Mouse (Mus musculus) hindlimb bud, embryonic 11.5 days (tissue): ENCODE measurements around the gene C1qtnf2.

ENCODE experiments used
- DNase-seq: peaks from one replicate; pipeline ENCODE4 v3.0.0-alpha.2; 2012; ENCODE audit warnings: low read depth, low spot score; ENCODE audit errors: extremely low spot score

C1qtnf2 gene

DNA sequence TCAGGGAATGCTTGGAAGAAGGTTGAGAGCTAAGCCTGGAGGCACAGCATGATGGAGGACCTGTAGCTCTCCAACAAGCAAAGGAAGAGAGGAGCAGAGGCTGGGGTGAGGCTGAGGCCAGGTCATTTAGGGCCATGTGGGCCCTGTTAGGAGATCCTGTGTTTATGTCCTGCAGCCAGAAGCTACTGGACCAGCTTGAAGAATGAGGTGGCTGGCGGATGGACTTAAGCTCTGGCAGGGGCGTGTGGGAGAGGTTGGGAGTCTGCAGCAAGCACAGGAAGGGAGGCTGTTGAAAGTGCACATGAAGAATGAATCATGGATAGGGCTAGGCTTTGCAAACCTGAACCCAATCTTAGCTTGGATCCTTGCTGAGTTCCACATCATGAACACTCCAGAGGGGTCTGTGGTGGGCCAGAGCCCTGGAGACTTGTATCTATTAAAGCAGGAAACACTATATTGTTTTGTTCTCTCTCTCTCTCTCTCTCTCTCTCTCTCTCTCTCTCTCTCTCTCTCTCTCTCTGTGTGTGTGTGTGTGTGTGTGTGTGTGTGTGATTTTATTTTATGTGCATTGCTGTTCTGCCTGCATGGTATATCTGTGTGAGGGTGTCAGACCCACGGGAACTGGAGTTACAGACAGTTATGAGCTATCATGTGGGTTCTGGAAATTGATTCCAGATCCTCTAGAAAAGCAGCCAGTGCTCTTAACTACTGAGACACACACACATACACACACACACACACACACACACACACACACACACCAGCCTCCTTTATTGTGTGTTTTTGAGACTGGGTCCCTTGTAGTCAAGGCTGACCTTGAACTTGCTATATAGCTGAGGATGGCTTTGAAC, 7.8 kb downstream of the C1qtnf2 start:
- DNase-seq = no peak

DNA sequence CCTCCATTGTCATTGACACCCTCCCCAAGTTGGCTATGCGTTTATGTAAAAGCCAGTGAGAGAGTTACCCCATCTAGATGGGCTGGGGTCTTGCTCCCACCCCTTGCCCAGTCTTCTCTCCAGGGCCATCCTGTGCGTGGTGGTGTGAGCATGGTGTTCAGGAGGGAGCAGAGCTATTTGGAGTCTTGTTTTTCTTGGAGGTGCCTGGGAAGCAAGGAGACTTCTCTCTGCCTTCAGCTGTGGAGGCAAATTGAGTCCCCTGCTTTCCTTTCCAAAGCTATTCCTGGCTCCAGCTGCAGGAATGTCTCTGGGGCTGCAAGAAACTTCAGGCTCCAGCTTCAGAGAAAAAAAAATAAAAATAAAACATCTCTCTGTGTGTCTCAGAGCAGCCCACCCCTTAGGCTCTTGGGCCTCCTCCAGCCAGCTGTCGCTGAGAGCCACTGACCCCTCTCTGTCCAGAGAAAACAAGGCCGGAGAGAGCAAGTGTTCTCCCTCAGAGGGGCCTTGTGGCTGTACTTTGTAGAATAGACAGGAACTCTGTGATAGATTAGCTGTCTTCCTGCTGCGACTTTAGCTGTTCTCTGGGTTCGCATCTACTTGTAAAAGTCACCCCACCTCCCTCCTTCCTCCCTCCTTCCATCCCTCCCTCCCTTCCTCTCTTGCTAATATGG, 9.2 kb downstream of the C1qtnf2 start:
- DNase-seq = no peak

DNA sequence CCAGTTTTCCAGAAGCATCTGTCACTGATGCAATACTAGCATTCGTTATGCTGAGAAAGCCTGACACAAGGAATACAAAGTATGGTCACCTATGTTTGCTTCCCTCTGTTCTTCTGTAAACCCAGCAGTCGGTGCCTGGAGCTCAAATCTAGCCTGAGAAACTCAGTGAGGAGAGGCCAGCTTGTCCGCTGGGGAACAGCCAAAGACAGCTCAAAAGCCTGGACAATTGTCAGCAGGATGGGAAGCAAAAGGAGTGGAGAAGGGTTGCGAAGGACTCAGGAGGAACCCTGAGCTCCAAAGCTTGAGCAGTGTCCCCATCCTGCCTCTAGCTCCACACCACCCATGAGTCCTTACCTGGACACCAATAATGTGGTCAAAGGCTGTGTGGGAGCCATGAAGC, 10.0 kb downstream of the C1qtnf2 start:
- DNase-seq = no peak

DNA sequence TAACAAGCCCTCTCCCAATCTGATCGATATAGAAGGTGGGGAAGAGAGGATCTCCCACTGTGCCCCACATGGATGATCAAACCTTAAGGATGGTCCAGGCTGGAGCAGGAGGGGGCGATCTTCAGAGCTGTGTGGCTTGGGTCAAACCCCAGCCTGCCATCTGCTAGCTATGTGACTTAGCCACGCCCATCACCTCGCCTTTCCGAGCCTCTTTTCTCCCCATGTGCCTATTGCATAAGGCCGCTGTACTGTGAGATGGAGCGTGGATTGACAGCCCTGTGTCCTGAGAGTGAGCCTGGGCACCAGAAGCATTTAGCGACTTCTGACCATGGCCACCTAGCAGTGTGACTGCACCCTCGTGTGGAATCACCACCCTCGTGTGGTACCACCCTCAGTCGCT, 10.6 kb downstream of the C1qtnf2 start:
- no peak for DNase-seq

DNA sequence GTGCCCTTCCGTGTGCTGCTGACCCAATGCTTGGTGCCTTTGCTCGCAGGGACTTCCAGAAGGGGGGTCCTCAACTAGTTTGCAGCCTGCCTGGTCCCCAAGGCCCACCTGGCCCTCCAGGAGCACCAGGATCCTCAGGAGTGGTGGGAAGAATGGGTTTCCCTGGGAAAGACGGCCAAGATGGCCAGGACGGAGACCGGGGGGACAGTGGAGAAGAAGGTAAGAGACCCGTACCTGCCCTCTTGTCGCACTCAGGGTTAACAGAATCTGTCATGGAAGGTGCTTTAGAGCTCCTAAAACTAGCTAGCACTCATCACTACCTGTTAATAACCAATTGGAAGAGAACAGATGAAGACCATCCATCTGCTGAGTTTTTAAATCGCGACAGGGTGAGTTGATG, 11.8 kb downstream of the C1qtnf2 start:
- DNase-seq = no peak

DNA sequence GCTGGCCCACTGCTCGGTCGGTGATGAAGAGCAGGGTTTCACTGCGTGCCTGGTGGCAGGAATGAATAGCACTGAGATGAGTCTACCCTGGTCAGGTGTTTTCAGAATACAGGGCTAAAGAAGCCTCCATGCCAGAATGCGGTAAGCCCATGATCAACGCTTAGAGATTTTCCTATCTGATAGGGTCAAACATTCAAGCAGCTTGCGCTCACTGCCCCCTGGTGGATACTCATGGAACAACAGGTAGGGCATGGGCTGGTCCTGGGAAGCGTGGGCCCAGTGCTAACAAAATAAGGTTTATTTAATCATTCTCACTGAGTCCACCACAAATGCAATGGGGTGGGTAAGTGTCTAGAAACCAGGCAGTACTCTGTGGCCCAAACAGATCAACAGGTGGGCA, 18.6 kb downstream of the C1qtnf2 start:
- DNase-seq = peak; percentile 35

DNA sequence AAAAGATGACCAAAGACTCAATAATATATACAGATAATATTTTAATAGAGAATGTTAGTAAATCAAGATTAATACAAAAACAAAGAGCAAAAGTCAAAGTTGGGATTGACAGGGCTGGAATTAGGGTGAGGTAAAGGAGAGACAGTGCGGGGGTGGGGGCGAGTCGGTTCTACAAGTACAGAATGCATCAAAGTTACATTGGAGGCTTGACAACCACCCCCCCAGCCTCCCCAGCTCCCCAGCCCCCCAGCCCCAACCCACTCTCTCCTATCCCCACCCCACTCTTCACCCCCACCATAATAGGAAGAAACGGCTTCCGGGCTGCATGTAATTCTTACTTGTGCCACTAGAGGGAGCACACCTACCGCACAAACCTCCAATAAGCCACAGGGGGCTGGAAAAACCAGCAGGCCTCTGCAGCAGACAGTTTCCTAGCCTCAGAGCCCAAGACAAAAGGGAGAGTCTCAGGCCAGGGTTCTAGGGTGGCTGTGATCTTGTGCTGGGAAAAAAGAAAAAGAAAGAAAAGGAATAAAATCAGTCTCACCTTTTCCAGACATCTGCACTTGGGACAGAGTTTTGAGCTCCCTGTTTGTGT, 19.8 kb downstream of the C1qtnf2 start:
- peak; percentile 68 for DNase-seq

DNA sequence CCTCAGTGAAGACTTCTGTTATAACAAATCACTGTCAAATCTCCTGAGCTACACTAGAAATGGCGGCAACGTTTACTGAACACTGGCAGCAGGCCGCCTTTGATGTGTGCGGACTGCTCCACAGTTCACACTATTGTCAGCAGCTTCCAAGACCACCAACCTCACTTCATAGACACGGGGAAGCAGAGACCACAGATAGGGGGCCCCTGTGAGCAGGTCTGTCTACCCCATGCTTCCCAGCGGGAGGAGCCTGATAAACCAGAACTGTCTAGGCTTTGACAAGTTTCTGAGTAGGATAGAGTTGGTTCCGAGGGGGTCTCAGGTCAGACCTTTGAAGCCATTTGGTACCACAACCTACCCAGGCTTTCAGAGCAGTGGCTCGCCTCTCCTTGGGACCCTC, 21.0 kb downstream of the C1qtnf2 start:
- DNase-seq = no peak

DNA sequence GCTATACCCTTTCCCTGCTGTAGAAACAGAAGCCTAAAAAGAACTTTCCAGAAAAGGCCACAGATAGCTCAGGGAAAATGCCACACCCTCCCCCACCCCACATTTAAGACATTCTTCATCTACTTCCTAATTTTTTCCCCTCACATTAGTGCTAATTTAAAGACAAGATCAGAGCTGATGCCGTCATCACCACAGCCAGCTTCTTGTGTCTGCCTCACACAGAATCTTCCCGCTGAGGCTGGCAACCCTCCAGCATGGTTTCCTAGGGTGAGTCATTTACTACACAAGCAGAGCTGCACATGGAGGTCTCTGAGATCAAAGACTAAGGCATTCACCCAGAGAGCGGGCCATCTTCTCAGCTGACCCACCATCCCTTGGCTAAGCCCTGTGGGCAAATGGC, 21.5 kb downstream of the C1qtnf2 start:
- no peak for DNase-seq

DNA sequence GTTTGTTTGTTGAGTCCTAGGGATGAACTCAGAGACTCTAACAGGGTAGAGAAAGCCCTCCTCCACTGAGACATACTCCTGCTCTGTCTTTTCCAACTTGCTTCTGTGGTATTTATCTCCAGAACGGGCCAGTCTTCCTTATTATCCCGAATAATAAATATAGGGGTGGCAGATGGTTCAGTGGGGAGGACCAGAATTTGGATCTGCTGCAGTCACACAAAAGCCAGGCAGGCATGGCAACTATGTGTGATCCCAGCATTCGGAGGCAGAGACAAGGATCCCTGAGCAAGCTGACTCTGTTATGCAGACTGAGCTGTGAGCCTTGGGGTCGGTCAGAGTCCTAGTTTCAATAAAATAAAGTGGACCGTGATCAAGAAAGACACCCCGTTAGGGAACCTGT, 27.2 kb downstream of the C1qtnf2 start:
- DNase-seq = no peak

DNA sequence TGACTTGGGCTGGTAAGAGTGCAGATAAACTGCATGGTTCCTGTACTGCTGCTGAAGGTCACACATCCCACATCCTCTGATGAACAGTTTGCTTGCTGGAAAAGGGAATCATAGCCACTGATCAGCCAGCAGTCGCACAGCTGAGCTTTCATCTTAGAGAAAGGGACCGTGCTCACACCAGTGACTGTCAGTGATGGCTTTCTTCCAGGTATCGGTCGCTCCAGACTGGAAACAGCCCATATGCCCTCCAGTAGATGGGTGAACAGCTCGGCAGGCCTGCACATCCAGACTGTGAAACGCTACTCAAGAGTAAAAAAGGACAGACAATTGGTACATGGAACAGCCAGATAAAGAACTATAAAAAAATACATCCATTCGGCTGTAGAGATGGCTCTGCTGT, 31.1 kb downstream of the C1qtnf2 start:
- DNase-seq = no peak

DNA sequence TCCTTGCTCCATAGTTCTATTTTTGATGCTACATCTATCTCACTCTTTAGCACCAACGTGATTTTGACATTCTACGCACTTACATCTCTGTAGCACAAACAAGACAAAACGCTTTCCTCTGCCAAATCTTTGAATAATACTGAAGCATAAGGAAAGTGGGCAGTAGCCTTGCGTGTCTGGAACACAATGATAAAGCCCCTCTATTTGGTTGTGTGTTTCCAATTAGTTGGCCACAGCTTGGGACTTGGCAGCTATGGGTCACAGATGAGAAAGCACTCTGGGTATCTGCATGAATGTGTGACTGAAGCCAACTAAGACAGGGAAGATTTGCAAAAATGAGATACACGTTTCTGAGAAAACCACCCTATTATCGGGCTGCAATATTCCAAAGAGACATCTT, 33.9 kb downstream of the C1qtnf2 start:
- DNase-seq = no peak

DNA sequence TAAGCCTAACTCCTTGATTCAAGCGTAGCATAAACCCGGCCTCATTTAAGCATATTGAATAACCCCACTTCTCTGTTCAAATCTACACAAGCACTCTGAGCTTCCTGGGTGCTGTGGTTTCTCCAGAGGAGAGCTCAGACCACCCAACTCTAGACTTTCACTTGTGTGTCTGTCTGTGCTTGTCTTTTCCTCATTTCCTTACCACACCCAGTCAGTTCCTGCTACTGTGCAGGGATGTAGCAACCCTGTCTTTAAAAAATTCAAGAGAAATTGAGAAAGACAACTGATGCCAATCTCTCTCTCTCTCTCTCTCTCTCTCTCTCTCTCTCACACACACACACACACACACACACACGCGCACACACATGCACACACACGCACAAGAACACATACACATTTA, 35.8 kb downstream of the C1qtnf2 start:
- DNase-seq = no peak

DNA sequence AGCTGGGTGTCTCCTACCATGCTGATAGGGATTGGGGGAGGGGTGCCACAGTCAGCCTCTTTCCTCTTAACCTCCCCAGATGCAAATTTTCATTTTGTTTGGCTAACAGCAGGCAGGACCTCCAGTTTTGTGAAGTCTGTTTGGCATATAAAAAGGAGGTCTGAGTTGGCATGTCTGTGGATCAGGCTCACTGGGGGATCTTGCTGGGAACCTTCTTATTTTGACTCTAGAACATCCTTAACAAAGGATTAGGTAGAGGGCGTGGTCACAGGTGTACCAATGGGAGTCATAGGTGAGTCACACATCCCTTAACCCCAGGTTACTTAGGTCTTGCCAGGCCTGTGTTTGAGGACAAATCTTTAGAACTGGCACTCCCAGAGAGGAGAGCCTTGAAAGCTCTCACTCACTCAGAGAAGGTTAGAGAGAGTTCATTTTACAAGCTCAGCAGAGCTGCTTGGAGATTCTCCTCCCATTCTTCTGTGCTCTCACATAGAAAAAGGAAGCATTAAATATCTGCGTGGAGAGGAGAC, 38.6 kb downstream of the C1qtnf2 start:
- DNase-seq = no peak

DNA sequence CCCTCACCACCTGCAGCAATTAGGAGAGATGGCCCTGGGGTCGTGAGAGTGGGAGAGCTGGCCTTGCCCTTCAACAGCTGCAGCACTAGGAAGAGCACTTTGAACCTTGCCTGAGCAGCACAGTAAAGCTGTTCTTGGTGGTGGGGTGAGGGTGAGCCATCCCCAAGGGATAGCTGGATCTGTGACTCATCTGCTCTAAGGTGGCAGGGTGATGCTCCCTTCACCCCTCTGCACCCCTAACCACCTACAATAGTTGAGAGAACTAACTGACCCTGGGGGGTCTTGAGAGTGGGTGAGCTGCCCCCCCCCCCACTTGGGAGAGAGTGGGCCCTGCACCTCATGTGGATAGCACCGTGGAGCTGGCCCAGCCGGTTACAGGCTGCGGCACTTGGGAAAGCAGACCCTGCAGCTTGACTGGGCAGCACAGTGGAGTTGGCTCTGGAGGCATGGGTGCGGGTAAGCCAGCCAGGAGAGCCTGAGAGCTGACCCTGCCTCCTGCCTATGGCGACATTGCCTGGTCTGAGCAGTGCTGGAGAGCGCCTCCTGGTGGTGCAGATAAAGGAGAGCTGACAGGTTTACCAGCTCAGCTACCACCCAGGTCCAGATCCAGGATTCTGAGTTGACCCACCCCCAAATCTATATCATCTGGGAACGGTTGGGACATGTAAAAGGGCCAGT, 42.4 kb downstream of the C1qtnf2 start:
- no peak for DNase-seq

DNA sequence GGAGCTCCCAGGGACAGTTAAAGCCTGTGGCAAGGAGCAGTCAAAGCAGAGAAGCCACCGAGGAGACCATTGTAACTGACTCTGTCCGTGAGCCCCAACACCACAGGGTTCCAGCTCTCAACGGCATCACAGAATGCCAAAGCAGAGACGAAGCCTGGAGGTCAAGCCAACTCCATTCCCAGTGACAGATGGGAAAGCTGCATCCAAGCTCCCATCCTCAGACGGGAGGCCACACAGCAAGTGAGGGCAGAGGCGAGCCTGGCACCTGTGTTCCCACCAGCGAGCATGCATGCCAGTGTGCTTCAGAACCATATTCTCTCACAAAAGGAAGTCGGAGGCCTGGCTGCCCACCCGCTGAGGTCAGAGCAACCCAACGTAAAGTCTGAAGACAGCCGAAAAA, 43.6 kb downstream of the C1qtnf2 start:
- no peak for DNase-seq

DNA sequence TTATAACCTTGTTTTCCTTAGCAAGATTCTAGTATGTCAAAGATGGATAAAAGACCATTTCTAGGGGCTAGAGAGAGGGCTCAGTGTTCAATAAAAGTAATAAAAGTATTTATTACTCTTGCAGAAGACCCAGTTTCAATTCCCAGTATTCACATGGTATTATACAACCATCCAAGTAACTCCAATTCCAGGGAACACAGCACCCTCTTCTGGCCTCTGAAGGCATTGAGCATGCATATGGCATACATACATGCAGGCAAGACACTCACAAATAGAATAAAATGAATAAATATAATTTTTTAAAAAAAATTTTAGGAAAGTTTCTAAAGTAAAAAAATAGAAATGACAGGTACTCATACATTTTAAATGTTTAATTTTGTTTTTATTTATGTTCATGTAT, 44.0 kb downstream of the C1qtnf2 start:
- DNase-seq = no peak

DNA sequence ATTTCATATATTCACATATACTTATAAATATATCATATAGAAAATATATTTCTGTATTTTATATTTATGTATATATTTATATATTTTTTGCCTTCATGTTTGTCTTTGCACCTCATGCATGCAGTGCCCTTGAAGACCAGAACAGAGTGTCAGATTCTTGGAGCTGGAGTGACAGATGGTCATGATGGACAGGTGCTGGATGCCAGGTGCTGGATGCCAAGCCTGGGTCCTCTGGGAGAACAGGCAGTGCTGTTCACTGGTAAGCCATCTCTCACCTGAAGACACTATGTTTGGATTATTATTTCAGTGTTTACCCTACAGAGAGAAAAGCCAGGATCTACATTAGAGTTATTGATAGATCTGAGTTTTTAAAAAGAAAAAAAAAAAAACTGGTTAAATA, 44.7 kb downstream of the C1qtnf2 start:
- no peak for DNase-seq

DNA sequence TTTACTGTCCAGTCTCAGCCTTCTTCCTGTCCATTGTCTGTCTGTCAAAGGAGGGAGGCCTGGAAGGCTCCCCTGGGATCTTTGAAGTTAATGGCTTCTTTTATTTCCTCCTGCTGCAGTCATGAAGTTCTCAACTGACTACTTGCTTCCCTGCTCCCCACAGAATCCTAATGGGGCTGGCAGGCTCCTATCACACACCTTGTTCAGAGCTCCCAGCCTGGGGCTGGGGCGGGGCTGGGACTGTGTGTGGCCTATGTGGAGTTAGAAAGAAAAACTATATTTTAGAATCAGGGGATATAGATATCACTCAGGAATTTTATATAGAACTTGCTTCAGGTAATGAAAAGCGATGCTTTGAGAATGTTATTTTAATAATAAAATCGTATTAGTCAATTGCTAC, 46.4 kb downstream of the C1qtnf2 start:
- no peak for DNase-seq

DNA sequence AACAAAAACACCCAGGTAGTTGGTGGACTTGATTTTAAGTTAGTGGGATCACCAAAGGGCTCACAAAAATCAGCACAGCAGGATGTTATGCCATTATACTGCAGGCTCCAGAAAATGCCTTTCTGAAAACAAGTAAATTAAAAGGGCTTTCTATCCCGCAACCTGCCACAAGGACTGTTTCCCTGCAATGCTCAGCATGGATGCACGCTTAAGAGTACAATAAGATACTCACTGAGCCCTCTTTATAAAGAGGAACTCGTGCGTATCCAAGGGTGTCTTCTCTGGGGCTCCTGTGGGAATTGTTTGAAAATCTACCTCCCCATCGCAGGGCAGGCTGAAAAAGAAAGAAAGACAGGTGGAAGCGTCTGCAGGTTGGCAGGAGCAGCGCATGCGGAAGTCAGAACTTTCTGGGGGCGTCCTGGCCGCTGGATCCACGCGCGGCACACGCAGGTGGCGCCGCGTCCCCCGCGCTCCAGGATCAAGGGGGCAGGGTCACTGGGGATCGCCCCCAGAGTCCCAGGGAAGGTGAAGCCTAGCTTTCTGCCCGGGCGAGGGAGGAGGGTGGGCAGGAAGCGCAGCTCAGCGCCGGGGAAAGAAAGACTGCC, 54.1 kb downstream of the C1qtnf2 start:
- no peak for DNase-seq
